Mouse (Mus musculus): Measurements from ENCODE around the gene Arntl. TPM values are rescaled to one million over a fixed set of nuclear protein-coding genes. Genes with fewer than 3 reads are reported as not detected.

The Arntl gene
- total RNA-seq, 2 experiments from 2014 or later: 0.38 to 2.5 TPM

DNA sequence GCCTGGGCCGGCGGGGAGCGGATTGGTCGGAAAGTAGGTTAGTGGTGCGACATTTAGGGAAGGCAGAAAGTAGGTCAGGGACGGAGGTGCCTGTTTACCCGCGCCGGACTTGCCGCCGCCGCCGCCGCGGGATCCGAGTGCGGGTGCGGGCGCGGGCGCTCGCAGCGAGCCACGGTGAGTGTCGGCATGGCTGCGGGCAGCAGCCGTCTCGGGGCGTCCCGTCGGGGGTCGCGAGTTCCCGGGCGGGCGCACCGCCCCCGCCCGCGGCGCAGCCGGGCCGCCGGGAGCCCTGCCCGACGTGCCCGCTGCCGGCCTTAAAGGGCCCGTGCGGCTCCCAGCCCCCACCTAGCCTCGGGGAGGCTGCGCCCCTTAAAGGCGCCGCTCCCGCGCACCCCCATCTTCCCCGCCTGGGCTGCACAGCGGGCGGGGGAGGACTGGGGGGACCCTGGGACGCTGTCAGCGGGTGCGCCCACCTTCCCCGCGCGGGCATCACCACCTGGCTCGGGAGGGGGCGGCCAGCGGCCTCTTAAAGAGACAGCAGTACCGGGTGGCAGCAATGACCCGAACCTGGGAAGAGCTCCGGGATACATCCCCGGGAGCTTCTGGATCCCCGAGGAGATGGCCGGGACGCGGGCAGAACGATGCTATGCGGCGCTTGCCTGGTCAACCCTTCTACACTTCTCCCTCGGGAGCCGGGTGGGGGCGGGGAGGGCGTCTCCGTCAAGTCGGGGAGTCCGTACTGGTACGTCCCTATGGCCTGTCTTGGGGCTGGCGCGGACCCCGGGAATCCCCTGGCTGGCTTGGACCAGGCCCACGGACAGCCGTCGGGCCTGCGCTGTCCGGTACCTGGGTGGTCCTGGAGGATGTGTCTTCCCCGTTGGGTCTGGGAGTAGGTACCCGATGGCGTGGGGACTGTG is 464 bp downstream of the Arntl start:
- no peak for ATAC-seq (replicated peaks; ENCODE audit: low FRiP score, poor library complexity, severe bottlenecking)

DNA sequence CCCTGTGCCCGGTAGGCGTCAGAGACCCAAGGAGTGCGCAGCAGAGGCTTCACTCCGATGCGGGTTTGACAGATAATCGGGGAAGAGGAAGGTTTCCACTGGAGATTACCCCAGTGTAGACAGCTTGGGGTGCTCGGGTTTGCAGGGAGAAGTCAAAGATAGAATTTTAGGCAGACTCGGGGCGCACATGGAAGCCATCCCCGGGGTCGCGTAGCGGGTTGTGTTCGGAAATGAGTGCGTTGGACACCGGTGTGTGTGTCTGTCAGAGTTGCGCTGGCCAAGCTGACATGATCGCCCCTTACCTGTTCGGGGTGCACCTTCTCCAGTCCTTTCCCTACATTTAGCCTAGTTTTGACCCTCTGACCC is 1.1 kb downstream of the Arntl start:
- ATAC-seq (replicated peaks; ENCODE audit: low FRiP score, poor library complexity, severe bottlenecking): no peak

DNA sequence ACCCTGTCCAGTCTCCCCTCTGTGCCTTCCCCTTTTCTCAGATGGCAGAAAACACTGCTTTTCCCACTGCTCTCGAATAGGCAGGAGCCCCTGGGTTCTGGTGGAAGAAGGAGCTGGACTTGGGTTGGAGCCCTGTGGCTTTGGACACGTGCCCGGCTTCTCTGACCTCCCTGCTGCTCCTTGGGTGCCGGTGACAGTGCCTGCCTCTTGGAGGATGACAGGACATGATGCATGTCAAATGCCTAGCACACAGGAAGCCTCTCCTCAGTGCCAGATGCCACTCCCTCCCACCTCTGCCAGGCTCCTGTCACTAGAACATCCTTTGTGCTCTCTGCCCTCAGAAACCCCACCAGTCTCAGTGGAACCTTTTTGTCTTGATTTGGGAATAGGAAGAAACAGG is 3.2 kb downstream of the Arntl start:
- ATAC-seq (replicated peaks; ENCODE audit: low FRiP score, poor library complexity, severe bottlenecking): no peak

DNA sequence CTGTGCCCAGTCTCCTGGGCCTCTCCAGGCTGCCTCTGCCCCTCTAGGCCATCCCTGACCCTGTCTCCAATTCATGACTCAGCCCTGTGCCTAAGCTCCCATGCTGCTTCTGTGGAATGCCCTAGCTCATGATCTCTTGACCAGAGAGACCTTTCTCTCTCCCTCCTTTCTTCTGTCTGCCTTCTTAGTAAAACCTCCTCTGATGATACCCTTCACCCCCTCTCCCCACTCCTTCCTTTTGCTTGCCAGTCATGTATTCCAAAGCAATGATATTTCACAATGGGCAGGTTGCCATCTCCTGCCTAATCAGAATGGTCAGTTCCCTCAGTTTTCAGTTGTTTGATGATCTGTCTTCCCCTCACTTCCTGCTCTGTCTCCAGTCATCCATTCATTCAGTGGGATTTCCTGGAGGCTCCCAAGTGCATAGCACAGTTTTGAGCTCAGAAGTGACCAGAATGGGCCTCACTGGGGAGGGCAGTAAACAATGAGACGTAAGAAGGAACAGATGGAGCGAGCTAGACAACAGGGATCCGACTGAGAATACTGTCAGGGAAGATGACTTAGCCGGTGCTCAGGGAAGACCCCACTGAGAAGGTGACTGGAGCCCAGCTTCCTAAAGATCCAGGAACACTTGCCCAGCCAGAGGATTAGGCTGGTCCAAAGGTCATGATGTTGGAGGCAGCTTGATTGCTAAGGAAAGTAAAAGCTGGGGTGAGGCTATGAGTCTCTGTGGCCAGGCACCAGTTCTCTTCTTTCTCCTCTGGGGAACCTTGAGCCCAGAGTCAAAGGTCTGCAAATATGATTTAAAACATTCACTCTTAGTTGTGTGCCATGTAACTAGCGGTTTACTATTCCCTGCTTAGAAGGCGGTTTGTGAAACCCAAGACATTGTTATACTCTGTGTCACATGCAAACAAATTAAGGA is 7.2 kb downstream of the Arntl start:
- no peak for ATAC-seq (replicated peaks; ENCODE audit: low FRiP score, poor library complexity, severe bottlenecking)

DNA sequence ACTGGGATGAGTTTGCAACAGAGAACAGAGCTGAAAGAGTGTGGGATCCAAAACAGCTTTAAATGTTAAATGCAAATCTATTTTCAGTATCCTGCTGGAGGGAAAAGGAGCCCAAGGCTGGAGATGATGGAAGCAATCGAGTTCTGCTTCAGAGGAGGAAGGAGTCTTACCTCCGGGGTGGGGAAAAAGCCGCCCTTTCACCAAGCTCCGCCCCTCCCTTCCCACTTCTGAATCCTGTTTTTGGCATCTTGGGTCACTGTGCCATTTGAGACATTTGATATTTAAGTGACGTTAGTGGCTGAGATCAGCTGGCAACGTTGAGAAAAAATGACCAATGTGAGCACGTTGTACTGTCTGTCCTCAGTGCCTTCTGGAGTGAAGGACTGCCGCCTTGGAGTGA is 8.9 kb downstream of the Arntl start:
- ATAC-seq (replicated peaks; ENCODE audit: low FRiP score, poor library complexity, severe bottlenecking): no peak

DNA sequence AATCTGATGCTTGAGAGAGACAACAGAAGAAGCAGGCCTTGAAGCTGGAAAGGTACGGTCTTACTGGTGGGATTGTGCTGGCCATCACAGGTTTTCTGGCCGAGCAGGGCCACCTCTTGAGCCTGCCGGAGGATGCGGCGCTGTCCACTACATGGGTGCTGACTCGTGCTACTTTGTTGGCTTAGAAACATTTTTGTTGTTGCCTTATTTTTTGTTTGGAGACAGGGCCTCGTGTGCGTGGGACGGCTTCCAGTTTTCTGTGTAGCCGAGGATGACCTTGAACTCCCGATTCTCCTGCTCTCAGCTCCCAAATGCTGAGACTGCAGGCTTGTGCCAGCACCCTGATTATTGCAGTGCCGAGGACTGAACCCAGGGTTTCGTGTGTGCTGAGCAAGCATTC is 12.2 kb downstream of the Arntl start:
- no peak for ATAC-seq (replicated peaks; ENCODE audit: low FRiP score, poor library complexity, severe bottlenecking)

DNA sequence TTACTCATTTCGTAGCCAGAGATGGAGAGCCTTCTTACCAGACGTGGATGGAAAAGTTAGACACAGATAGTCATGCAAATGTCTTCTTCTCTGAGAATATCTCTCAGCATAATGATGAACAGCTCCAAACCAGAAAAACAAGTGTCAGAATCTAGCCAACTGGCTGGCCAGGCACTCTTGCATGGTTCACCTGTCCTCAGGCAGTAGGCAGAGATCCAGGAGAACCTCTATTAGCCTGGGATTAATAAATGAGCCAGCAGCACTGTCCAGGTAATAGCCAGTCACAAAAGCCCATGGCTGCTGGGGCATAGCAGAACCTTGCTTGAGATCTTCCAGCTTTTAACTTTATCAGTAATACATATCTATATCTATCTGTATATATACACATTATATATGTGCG is 12.6 kb downstream of the Arntl start:
- ATAC-seq (replicated peaks; ENCODE audit: low FRiP score, poor library complexity, severe bottlenecking): no peak

DNA sequence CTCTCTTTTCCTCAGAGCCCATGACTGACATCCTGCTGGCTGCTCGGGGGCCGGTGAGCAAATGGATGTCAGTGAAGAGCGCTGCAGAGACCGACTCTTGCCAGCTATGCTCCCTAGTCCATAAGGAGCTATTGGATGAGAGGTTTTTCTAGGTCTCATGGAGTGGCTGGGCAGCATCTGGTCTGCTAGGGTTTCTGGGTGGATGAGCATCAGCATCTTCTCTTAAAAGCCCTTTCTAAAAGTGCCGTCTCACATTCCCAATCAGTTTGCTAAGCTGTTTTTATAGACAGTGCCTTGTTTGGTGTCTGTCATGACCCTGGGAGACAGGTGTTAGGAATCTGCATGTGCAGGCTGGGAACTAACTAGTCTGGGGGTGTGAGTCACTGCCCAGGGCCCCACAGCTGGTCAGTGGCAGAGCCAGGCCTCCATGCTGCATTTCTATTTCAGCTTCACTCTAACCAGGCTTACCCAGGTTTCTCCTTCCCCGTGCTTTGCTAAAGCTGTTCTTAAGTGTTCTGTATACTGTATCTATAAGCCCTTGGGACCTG is 13.5 kb downstream of the Arntl start:
- ATAC-seq (replicated peaks; ENCODE audit: low FRiP score, poor library complexity, severe bottlenecking): no peak

DNA sequence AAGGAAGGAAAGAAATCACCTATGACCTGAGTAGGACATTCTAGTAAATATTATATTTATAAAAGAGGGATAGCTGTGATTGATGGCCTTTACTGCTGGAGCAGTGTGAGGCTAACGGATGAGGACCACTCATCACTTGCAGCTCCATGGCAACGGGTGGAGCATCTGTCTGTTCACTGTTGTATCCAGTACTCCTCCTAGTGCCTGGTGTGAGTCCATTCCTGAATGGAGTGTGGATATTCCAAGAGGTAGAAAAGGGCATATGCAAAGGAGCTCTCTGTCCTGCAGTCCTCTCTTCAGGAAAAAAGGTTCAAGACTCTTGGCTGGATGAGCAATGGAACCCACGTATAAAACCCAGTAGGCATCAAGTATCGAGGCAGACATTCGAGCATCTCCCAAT is 15.6 kb downstream of the Arntl start:
- ATAC-seq (replicated peaks; ENCODE audit: low FRiP score, poor library complexity, severe bottlenecking): no peak

DNA sequence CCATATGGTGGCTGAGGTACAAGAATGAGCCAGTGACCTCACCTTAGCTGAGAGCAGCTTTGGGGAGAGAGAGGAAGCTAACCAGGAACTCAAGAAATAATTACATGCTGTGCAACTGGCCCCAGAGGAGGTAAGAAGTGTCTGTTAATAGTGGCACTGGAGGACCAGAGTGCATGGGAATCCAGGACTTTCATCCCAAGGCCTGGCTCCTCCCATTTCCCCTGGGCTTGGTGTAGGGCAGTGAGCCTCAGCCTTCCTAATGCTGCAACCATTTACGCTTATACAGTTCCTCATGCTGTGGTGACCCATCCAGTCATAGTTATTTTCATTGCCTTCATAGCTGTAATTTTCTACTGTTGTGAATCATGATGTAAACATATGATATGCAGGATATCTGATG is 17.4 kb downstream of the Arntl start:
- ATAC-seq (replicated peaks; ENCODE audit: low FRiP score, poor library complexity, severe bottlenecking): no peak

DNA sequence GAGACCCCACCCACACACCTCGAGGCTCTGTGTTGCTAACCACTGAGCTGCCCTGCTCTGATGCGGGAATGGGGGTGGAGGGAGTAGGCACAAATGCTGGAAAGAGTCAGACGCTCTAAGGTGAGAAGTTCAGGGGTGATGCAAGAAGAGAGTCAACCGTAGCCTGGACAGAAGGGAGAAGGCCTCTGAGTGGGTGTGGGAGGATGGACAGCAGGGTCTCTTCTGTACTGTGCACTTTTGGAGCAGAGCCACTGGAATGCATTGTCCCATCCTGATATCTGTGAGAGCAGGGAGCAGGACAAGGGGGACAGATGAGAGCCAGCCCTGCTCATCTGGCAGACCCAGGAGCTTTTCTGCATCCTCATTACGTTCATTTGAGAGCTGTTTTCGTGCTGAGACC is 21.2 kb downstream of the Arntl start:
- no peak for ATAC-seq (replicated peaks; ENCODE audit: low FRiP score, poor library complexity, severe bottlenecking)

DNA sequence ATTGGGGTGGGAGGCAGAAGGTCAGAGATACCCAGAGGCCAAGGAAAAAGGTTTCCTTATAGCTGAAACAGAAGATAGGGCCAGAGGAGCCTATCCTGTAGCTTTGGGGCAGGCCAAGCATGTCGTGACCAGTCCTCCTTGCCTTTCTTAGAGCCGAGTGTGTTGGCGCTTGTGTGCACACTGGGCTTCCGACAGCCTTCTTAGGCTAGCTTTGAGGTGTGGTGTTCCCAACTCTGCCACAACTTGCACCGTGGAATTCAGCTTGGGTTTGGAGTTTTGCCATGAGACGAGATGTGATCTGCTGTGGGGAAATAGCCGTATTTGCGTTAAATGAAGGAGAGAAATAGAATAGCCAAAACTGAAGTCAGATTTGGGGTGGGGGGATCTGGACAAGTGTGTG is 28.9 kb downstream of the Arntl start:
- ATAC-seq (replicated peaks; ENCODE audit: low FRiP score, poor library complexity, severe bottlenecking): no peak

DNA sequence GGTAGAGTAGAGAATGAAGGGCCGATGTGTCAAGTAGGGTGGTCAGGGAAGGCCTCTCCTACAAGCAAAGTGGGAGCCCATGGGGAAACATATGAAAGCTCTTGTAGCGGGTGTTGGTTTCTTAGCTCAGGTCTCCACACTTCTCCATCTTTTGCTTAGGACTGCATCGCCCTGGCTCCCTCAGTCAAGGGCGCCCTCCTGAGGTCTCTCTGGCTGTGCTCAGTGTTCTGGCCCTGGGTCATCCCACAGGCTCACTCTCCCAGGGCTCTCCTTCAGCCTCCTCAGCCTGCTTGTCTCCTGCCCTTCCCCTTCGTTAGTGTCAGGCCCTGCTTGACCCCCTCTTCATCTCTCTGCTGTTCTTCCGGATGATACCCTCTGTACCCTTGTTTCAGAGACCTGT is 31.1 kb downstream of the Arntl start:
- no peak for ATAC-seq (replicated peaks; ENCODE audit: low FRiP score, poor library complexity, severe bottlenecking)

DNA sequence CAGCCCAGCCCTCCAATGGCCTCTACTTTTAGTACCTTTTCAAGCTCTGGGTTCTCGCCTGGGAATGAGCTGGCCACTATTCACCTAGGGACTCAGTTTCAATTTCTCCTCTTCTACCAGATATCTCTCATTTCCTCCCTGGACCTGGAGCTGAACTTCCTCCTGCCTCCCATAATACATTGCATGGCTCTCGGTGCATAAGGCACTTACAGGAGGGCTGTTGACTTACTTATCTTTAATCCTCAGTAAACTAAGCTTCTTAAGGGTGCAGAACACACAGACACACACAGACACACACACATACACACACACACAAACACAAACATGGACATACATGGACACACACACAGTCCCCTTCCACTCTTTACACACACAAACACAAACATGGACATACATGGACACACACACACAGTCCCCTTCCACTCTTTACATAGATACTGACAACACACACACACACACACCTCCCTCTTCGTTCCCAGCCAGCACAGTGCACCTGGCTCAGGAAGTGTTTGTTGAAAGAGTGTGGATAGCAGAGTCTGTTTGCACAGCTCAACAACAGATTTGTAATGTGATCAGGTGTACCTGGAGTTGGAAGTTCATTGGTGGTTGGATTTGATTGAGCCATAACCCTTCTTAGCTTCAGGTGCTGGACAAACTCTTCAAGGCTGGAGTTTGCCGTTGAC is 32.3 kb downstream of the Arntl start:
- no peak for ATAC-seq (replicated peaks; ENCODE audit: low FRiP score, poor library complexity, severe bottlenecking)

DNA sequence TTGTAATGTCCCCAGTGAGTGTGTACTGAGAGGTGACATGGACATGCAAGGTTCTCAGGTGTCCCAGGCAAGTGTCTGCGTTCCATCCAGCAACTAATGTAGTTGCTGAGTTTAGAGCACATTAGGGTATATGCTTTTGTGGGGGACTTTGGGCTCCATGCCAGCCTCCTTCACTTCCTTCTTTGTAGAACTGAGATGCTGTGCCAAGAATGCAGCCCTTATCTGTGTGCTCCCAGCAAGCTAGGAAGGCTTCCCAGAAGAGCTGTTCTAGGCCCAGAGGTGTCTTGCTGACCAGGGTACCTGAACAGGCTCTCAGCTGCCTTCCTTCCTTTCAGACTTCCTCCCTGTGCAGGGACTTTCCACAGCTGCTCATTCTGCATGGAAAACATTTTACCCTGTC is 33.2 kb downstream of the Arntl start:
- ATAC-seq (replicated peaks; ENCODE audit: low FRiP score, poor library complexity, severe bottlenecking): no peak

DNA sequence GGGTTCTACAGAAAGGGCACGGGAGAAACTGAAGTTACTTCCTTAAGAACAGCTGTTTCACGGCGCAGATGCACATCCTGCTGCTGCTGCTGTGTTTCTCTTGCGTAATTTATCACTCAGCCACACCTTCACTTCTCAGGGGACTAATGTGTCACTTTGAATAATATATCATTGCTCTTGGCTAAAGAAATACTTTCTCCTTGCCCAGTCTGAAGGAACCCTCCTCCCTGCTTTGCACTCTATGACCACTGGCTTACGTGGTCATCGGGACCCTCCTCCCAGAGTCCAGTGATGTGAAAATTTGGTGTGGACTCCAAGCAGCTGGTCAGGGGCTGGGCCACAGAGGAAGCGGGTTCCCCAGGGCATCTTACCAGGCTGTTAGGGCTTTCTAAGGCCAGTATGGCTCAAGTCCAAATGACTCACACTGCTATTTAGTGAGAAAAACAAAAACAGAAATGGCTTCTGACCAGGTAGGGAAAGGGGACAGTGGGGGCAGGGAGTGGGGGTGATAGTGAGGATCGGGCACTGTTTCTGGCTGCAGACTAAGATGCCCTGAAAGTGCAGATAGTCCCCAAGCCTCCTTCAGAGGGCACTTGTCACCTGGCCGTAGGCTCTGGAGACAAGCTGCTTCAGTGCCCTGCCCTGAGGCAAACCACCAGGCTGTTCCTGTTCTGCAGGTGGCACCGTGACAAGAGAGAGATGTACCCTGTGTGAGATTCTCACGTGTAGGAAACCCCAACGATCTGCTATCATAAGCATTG is 34.8 kb downstream of the Arntl start:
- ATAC-seq (replicated peaks; ENCODE audit: low FRiP score, poor library complexity, severe bottlenecking): no peak

DNA sequence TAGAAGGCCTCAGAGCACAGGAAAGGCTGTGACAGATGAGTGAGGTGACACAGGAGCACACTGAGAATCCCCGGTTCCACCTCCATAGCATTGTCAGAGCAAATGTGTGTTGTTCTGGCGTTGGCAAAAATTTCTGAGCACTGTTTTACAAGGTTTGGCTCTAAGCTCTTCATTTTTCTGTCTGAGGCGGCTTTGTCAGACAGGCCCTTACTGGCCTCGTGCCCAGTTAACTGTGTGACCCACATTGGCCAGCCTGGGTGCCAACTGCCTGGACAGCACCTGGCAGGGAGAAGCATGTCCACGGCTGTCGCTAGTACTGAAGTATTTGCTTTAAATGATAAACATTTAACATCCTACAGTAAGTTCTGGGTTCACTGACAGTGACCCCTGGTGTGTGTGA is 35.4 kb downstream of the Arntl start:
- ATAC-seq (replicated peaks; ENCODE audit: low FRiP score, poor library complexity, severe bottlenecking): no peak

DNA sequence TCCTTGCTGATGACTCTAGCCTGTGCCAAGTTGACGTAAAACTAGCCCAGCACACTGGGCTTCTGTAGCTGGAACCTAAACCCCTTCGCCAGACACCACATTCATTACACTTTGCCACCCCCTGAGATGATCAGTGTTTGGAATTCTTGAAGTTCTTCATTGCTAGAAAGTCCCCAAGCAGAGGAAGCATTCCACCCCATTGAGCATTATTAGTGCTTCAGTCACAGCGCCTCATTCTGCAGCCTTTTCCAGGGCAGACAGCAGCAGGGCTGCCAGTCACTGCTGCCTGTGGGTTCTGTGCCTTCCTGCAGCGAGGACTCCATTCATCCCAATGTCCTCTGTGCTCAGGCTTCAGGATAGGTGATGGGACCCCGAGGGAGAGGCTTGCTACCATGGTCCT is 37.9 kb downstream of the Arntl start:
- ATAC-seq (replicated peaks; ENCODE audit: low FRiP score, poor library complexity, severe bottlenecking): no peak

DNA sequence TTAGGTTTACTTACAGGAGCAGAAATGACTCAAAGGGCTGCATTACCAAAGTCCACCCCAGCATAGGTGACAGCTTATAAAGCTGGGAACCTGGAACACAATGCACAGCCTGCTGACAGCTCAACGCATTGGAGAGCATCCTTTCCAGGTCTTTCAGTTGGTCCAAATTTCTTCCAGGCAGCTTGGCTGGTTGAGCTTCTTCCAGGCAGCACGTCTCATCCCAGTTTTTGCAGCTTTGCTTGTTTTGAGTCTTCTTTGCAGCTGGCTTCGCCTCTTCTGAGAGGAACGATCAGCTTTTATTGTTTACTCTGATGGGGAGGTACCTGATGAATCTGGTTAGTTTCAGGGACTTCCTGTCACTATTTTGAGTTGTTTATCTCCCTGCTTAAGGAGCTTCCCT is 39.2 kb downstream of the Arntl start:
- no peak for ATAC-seq (replicated peaks; ENCODE audit: low FRiP score, poor library complexity, severe bottlenecking)

DNA sequence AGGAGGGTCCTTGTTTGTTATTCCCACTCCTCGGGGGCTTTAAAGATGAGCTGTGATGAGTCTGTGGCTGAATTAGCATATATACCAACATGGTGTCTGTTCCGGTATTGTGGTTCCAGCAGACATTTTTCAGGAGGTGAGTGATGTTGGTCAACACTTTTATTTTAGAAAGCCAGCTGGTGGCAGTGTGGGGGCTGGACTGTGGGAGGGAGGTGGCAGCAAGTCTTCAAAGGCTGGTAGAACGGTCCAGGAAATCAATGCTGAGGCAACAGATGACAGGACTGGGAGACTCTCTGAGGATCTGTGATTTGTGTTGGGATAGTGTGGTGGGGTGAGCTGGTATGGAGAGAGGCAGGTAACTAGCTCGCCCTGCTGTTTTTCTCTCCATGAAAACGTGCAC is 39.9 kb downstream of the Arntl start:
- no peak for ATAC-seq (replicated peaks; ENCODE audit: low FRiP score, poor library complexity, severe bottlenecking)

All from erythroblast, adult 5-6 weeks (primary cell).